Mouse (Mus musculus) E14TG2a.4 (cell line): Measurements from ENCODE around the gene Dhcr24.

Experiments used
- CTCF ChIP-seq: conservative IDR thresholded peaks from 2 replicates; pipeline ENCODE4 v1.5.1; 2014; ENCODE audit warnings: low read length
- NANOG ChIP-seq: IDR thresholded peaks from 2 replicates; pipeline ENCODE4 v1.6.1; 2014; ENCODE audit warnings: borderline replicate concordance, low read length, mixed read lengths
- POU5F1 ChIP-seq: IDR thresholded peaks from 2 replicates; pipeline ENCODE4 v1.6.1; 2014; ENCODE audit warnings: low read length, borderline replicate concordance

GRCm38 (mm10) chr4:106622030-106622493 lies 61.2 kb downstream of the Dhcr24 start, which contains the start of gene Ttc22:
- no peak for TF ChIP-seq CTCF
- no peak for TF ChIP-seq NANOG
- TF ChIP-seq POU5F1 = no peak
